Mouse (Mus musculus): ENCODE data around the gene Sumf1.

GRCm38 (mm10) chr6:108154243-108154642, 31.1 kb downstream of the Sumf1 start:
- TF ChIP-seq CTCF (IDR thresholded peaks at IDR 0.05; ENCODE audit: control insufficient read depth, insufficient read depth, low read length) (no peak), POLR2A (IDR thresholded peaks at IDR 0.05; ENCODE audit: borderline replicate concordance, control insufficient read depth, low read depth, low read length) (no peak)

Data from bone marrow, adult 2 months (tissue).